Mouse (Mus musculus) stomach, embryonic 16.5 days (tissue): ENCODE data around the gene L3mbtl3. TPM values are rescaled to one million over a fixed set of nuclear protein-coding genes. Genes with fewer than 3 reads are reported as not detected.

Source experiments
- ATAC-seq: fragments of 200-750 bp; cut with Nextera tagmentation; 2 replicates; pipeline ENCODE4 v1.8.0; 2017; ENCODE audit warnings: moderate number of reproducible peaks, moderate TSS enrichment; ENCODE audit not compliant: insufficient read depth, low FRiP score
- H3K27ac ChIP-seq: fragments of 300-500 bp; sonication (generic); 2 replicates; pipeline ENCODE4 v1.5.1; 2014; ENCODE audit warnings: low read length
- H3K27me3 ChIP-seq: fragments of 300-500 bp; sonication (generic); 2 replicates; pipeline ENCODE4 v1.6.1; 2014; ENCODE audit warnings: low read length, control low read depth, mixed read lengths; ENCODE audit not compliant: control insufficient read depth, insufficient read depth
- H3K36me3 ChIP-seq: fragments of 300-500 bp; sonication (generic); 2 replicates; pipeline ENCODE4 v1.6.1; 2014; ENCODE audit warnings: low read length; ENCODE audit not compliant: control insufficient read depth, insufficient read depth
- H3K4me1 ChIP-seq: fragments of 300-500 bp; sonication (generic); 2 replicates; pipeline ENCODE4 v1.6.1; 2014; ENCODE audit warnings: low read length, control low read depth, mixed read lengths; ENCODE audit not compliant: control insufficient read depth, insufficient read depth
- H3K4me2 ChIP-seq: fragments of 300-500 bp; sonication (generic); 2 replicates; pipeline ENCODE4 v1.6.1; 2014; ENCODE audit warnings: low read depth, low read length, mixed read lengths
- H3K4me3 ChIP-seq: fragments of 300-500 bp; sonication (generic); replicated peaks from 2 replicates; pipeline ENCODE4 v1.5.1; 2014; ENCODE audit warnings: mild to moderate bottlenecking, low read length
- H3K9ac ChIP-seq: fragments of 300-500 bp; sonication (generic); 2 replicates; pipeline ENCODE4 v1.6.1; 2014; ENCODE audit warnings: low read length
- H3K9me3 ChIP-seq: fragments of 300-500 bp; sonication (generic); replicated peaks from 2 replicates; pipeline ENCODE4 v1.6.1; 2016; ENCODE audit warnings: low read length, control low read depth; ENCODE audit not compliant: control insufficient read depth
- WGBS: fragments of 180-500 bp; shearing (Covaris S2); extraction: QIAGEN DNeasy Blood & Tissue Kit; methylation state at CpG from one replicate; pipeline ENCODE4 v1.1.7; 2014; 5-methylcytosine and 5-hydroxymethylcytosine counted together
- polyA plus RNA-seq: library from polyadenylated mRNA; unstranded; fragments of >200 nt; fragmentation: Nextera tagmentation; extraction: Ambion mirVana; gene quantifications from 2 replicates; pipeline ENCODE4 v1.2.1, GENCODE M21; 2015

Gene L3mbtl3
- polyA plus RNA-seq = 10.8 and 11.3 TPM in 2 replicates

DNA sequence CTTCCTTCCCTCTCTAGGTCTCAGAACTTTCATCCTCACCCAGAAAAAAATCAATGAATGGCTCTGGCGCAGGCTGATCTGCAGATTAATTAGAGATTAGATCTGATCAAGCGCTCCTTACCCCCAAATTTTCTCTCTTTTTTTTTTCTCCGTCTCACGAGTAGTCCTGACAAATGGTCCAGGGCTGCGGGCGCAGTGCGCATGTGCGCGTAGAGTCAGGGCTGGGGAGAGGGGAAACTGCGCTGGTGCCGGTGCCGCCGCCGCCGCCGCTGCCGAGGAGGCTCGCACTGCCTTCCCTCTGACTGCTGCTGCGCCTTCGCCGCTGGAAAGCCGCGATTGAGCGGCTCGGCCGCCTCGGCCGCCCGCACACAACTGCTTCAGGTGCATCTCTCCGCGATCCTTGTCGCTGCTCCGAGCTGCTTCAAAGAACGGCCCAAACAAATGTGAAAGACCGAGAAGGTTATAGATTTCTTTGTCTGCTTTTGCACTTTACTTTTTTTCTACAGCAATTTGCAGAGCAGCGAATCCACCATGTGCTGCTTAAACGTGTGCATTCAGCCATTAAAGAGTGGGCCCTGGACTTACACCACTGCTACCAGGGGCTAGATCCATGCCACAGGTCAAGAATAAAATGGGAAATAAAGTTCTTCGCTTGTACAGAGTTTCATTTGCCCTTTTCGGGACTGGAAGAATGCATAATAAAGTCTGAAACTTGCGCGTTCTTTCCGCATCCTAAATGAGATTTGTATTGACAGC, at the start of gene L3mbtl3:
L3mbtl3 (minus strand) TSS at position 182 of the 756 bp plus-strand sequence.
- H3K27ac ChIP-seq = peak within 1 kb of the TSS; percentile 96
- H3K36me3 ChIP-seq = no peaks in the 10 kb centered on the region
- H3K4me1 ChIP-seq = peaks cover 7% of the 10 kb centered on the region
- WGBS = 3% methylated on average over 42 of the region's 42 CpGs
- H3K9ac ChIP-seq = peak within 1 kb of the TSS; percentile 93
- H3K27me3 ChIP-seq = no peaks in the 10 kb centered on the region
- peak within 1 kb of the TSS; percentile 89 for H3K4me2 ChIP-seq
- H3K9me3 ChIP-seq = no peaks in the 10 kb centered on the region
- H3K4me3 ChIP-seq = peak within 1 kb of the TSS; percentile 87
- ATAC-seq = peak; percentile 86; the same call in 1 of the 2 replicates

DNA sequence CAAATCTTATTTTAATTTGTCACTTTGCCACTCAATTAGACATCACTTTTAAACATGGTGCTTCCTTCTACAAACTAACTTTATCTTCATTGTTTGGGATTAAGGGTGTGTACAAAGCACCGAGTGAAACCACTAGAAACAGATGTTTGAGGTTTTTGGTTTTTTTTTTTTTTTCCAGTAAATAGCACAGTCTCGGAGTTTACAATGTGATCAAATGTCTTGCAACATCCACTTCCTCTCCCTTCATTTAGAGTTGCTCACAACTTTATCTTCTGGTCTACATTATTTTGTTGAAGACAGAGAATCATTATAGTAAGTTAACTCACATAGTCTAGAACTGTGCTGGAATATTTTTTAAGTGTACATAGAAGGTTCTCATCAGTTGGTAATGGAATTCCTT, 45.4 kb upstream of the L3mbtl3 start:
- no peak for ATAC-seq
- no peaks in the 10 kb centered on the region for H3K9me3 ChIP-seq
- no peaks in the 10 kb centered on the region for H3K27me3 ChIP-seq
- H3K4me3 ChIP-seq = no peak overlapping the region
- 46% methylated on average over 2 of the region's 2 CpGs for WGBS
- no peaks in the 10 kb centered on the region for H3K4me1 ChIP-seq
- H3K36me3 ChIP-seq = no peaks in the 10 kb centered on the region
- H3K9ac ChIP-seq = no peak overlapping the region
- H3K4me2 ChIP-seq = no peak overlapping the region
- H3K27ac ChIP-seq = no peak overlapping the region

DNA sequence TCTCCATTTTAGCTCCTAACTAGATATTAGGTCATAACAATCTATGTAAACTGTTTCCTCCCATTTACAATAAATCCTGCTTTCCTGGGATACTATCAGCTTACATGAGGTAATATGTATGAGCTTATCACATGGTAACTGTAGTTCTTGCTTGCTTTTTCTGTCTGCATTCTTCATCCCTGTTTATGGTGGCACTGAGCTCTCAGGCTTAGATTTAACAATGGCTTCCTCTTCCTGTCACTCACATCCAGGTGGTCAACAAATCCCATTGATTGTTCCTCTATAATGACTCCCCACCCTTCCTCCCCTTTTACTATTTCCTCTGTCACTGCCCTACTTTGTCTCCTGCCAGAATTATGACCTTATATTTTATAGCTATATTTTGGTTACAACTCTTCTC, 12.9 kb upstream of the L3mbtl3 start:
- H3K9ac ChIP-seq = no peak overlapping the region
- H3K4me3 ChIP-seq = no peak overlapping the region
- no peak for ATAC-seq
- H3K9me3 ChIP-seq = no peaks in the 10 kb centered on the region
- no peaks in the 10 kb centered on the region for H3K36me3 ChIP-seq
- no peaks in the 10 kb centered on the region for H3K4me1 ChIP-seq
- H3K4me2 ChIP-seq = no peak overlapping the region
- H3K27ac ChIP-seq = no peak overlapping the region
- no peaks in the 10 kb centered on the region for H3K27me3 ChIP-seq

DNA sequence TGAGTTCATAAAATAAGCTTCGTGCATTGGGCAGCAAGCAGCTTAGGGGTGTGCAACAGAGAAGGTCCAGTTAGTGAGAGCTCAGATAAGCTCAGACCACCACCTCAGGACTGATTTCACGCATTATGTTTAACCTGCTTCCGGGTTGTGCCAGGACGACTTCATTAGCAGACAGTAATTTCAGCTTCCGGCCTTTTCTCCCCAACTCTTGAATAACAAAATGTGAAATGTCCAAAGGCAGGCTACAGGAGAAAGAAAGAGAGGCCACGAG, 1.5 kb upstream of the L3mbtl3 start:
- WGBS = 83% methylated on average over 6 of the region's 6 CpGs
- no peaks in the 10 kb centered on the region for H3K27me3 ChIP-seq
- H3K4me1 ChIP-seq = peaks cover 7% of the 10 kb centered on the region
- no peak overlapping the region for H3K27ac ChIP-seq
- ATAC-seq = no peak
- H3K4me3 ChIP-seq = no peak overlapping the region
- no peak overlapping the region for H3K9ac ChIP-seq
- no peaks in the 10 kb centered on the region for H3K36me3 ChIP-seq
- H3K9me3 ChIP-seq = no peaks in the 10 kb centered on the region
- H3K4me2 ChIP-seq = no peak overlapping the region

DNA sequence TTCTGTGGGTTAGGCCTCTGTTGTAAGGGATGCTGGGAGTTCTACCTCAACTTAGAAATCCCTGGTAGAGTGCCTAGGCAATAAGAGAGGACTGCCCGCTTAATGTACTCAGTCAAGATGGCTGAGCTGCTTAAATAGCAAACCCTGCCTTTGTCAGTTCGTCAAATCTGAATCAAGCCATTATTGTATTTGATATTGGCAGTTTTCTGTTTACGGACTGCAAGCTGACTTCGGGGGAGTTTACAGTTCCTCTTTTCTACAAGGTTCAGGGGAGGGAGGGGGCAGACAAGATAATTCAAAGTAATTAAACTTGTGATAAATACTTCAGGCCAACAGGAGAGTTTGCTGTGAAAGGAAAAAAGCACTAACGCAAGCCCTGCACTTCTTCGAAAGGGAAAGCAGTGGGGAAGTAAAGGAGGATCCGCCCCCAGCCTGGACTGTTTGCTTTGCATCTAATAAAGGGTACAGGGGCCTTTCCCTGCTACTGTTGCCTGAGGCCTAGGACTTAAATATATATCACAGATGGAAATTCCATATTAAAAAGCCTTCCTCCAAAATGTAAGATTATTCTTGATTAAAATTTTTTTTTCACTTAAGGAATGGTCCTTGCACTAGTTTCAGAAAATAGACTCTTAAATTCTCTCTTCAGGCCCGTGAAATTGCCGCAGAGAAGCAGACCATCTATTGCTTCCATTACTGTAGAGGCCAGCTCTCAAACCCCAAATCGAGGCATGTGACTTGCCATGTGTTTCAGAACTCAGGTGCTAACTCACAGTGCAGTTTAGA, 968 bp upstream of the L3mbtl3 start:
- H3K27ac ChIP-seq = peak overlapping the region; percentile 96
- H3K9ac ChIP-seq = peak overlapping the region; percentile 93
- no peaks in the 10 kb centered on the region for H3K9me3 ChIP-seq
- no peak for ATAC-seq
- peak overlapping the region; percentile 89 for H3K4me2 ChIP-seq
- H3K4me1 ChIP-seq = peaks cover 7% of the 10 kb centered on the region
- H3K4me3 ChIP-seq = peak overlapping the region; percentile 87
- H3K36me3 ChIP-seq = no peaks in the 10 kb centered on the region
- H3K27me3 ChIP-seq = no peaks in the 10 kb centered on the region
- 43% methylated on average over 10 of the region's 10 CpGs for WGBS

DNA sequence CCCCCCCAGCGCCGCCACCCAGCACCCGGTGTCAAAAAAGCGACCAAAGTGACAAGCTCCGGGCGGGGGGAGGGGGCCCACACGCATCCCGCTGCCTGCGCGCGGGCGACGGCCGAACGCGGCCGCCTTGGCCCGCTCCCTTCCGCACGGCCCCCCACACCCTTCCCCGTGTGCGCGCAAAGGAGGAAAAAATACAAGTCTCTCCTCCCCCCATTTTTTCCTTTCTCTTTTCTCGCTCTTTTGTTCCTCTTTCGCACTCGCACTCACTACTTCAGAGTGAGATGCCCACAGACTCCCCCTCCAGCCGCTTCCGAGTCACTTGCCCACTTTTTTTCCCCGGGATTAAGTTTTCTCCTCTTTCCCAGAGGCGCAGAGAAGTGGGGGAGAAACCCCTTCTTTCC, 420 bp downstream of the L3mbtl3 start:
- Histone ChIP-seq H3K4me3 (peak overlapping the region; percentile 87), H3K9ac (peak overlapping the region; percentile 93), H3K4me2 (peak overlapping the region; percentile 89), H3K4me1 (peaks cover 7% of the 10 kb centered on the region), H3K27me3 (no peaks in the 10 kb centered on the region), H3K9me3 (no peaks in the 10 kb centered on the region), H3K36me3 (no peaks in the 10 kb centered on the region), H3K27ac (peak overlapping the region; percentile 96)
- WGBS = under 1% methylated on average over 21 of the region's 30 CpGs
- ATAC-seq = no peak; the same call in 1 of the 2 replicates

DNA sequence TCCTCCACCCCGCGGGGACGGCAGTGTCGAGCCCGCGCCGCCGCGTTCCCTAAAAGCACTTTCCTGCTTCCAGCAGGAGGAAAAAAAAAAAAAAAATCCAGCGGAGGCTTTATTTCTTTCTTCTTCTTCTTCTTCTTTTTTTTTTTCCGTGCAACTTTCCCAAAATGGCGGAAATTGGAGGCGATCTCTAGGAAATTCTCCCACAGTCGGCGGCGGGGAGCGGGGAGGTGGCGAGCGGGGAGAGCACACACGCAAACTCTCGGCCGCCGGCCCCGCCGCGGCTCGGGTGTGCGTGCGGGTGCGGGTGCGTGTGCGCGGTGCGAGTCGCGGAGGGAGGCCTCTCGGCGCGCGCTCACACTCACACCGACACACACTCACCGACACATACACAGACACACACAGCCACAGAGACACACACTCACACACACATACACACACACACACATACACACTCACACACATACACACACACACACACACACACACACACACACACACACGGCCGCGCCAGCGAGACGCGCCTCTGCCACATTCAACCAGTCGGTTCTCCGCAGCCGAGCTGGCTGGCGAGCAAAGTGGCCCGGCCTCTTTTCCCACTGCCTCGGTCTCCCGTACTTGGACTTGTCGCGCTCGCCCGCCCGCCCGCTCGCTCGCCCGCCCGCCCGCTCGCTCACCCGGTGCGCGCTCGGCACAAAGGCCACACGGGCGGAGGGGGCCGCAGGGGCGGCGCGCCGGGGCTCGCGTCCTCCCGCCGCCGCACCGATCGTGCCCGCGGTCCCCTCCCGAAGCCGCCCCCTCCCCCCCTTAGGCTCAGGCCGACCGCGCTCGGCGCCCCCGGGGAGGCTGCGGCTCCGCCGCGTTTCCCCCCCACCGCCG, 1.1 kb downstream of the L3mbtl3 start:
- ATAC-seq = peak; percentile 68
- WGBS = under 1% methylated on average over 87 of the region's 101 CpGs

DNA sequence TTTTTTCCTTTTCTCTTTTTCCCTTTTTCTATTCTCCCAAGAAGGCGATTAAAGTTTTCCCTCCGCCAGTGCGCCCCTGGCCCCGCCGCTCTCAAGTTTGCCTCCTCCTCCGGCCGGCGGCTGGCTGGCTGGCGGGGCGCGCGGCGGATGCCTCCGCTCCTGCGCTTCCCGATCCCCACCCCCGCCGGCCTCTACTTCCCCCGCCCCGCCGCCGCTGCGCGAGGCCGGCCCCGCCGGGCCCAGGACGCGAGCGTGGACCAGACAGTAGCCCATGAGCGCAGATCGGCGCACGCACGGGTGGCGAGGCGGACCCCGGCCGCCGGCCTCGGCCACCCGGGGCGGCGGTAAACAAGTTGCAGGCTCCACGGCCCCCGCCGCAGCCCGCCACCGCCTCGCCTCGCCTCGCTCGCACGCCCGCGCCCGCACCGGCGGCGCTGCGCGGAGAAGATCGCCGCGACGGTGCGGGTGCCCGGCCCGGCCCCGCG, 1.8 kb downstream of the L3mbtl3 start:
- H3K36me3 ChIP-seq = no peaks in the 10 kb centered on the region
- peak overlapping the region; percentile 87 for H3K4me3 ChIP-seq
- H3K9ac ChIP-seq = peak overlapping the region; percentile 93
- ATAC-seq = peak; percentile 63
- no peaks in the 10 kb centered on the region for H3K9me3 ChIP-seq
- under 1% methylated on average over 71 of the region's 71 CpGs for WGBS
- peaks cover 7% of the 10 kb centered on the region for H3K4me1 ChIP-seq
- H3K27me3 ChIP-seq = no peaks in the 10 kb centered on the region
- peak overlapping the region; percentile 96 for H3K27ac ChIP-seq
- H3K4me2 ChIP-seq = peak overlapping the region; percentile 89

More for the DNA sequence above, 1.1 kb downstream of the L3mbtl3 start:
- H3K9me3 ChIP-seq = no peaks in the 10 kb centered on the region
- no peaks in the 10 kb centered on the region for H3K27me3 ChIP-seq
- H3K27ac ChIP-seq = peak overlapping the region; percentile 96
- peak overlapping the region; percentile 89 for H3K4me2 ChIP-seq
- peak overlapping the region; percentile 87 for H3K4me3 ChIP-seq
- peak overlapping the region; percentile 93 for H3K9ac ChIP-seq
- H3K4me1 ChIP-seq = peaks cover 7% of the 10 kb centered on the region
- no peaks in the 10 kb centered on the region for H3K36me3 ChIP-seq
